Mouse (Mus musculus): ENCODE data around the gene Mylk. TPM values are rescaled to one million over a fixed set of nuclear protein-coding genes. Genes with fewer than 3 reads are reported as not detected.

Mylk gene
- polyA plus RNA-seq, 1 experiment from 2014 or later, result 18.1 TPM

DNA sequence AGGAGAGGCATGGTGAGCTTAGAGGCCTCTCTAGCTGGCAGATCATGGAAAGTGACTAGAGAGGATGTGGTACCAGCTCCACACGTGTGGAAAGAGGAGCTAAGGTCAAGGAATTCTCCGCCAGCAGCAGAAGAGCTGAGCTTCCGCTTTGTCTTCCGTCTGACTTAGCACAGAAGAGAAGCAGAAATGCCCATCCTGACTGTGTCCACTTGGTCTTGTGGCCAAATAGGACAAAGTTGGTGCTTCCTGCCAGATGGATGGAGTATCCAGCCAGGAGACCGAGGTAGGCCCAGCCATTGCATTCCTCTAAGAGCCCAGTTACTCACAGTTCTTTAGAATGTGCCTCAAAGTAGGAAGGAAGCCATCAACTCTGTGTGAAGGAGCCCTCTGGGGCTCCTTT, 38.5 kb downstream of the Mylk start:
- Histone ChIP-seq H3K4me1 (ENCODE audit: control insufficient read depth, insufficient read depth, low read length) (no peaks in the 10 kb centered on the region), H3K27me3 (replicated peaks; ENCODE audit: control insufficient read depth, insufficient read depth, low read length) (no peaks in the 10 kb centered on the region), H3K4me2 (ENCODE audit: low read depth, low read length) (no peak overlapping the region), H3K9me3 (ENCODE audit: control insufficient read depth, low read length) (no peaks in the 10 kb centered on the region), H3K27ac (replicated peaks; ENCODE audit: low read depth, low read length) (no peak overlapping the region), H3K4me3 (ENCODE audit: low read depth, low read length) (no peak overlapping the region), H3K36me3 (ENCODE audit: control insufficient read depth, insufficient read depth, low read length) (no peaks in the 10 kb centered on the region), H3K9ac (ENCODE audit: low read depth, low read length) (no peak overlapping the region)
- ATAC-seq (ENCODE audit: low read depth) (no peak), DNase-seq (ENCODE audit: low spot score) (no peak)
- WGBS, result 88% methylated on average over 5 of the region's 5 CpGs

GRCm38 (mm10) chr16:34784675-34785074, 39.7 kb downstream of the Mylk start:
- ATAC-seq (ENCODE audit: low read depth) (no peak), DNase-seq (ENCODE audit: low spot score) (peak; percentile 20)
- H3K4me3 ChIP-seq (ENCODE audit: low read depth, low read length), result no peak overlapping the region
- no peak overlapping the region for H3K4me2 ChIP-seq (ENCODE audit: low read depth, low read length)
- 60% methylated on average over 4 of the region's 4 CpGs for WGBS
- no peaks in the 10 kb centered on the region for H3K27me3 ChIP-seq (replicated peaks; ENCODE audit: control insufficient read depth, insufficient read depth, low read length)
- H3K27ac ChIP-seq (replicated peaks; ENCODE audit: low read depth, low read length), result no peak overlapping the region
- H3K4me1 ChIP-seq (ENCODE audit: control insufficient read depth, insufficient read depth, low read length), result no peaks in the 10 kb centered on the region
- H3K36me3 ChIP-seq (ENCODE audit: control insufficient read depth, insufficient read depth, low read length), result no peaks in the 10 kb centered on the region
- H3K9me3 ChIP-seq (ENCODE audit: control insufficient read depth, low read length), result no peaks in the 10 kb centered on the region
- no peak overlapping the region for H3K9ac ChIP-seq (ENCODE audit: low read depth, low read length)

GRCm38 (mm10) chr16:34792555-34792954, 47.5 kb downstream of the Mylk start:
- H3K27me3 ChIP-seq (replicated peaks; ENCODE audit: control insufficient read depth, insufficient read depth, low read length), result no peaks in the 10 kb centered on the region
- no peak overlapping the region for H3K4me2 ChIP-seq (ENCODE audit: low read depth, low read length)
- WGBS, result 42% methylated on average over 1 of the region's 1 CpGs
- no peaks in the 10 kb centered on the region for H3K9me3 ChIP-seq (ENCODE audit: control insufficient read depth, low read length)
- ATAC-seq (ENCODE audit: low read depth) (no peak), DNase-seq (ENCODE audit: low spot score) (no peak)
- H3K36me3 ChIP-seq (ENCODE audit: control insufficient read depth, insufficient read depth, low read length), result no peaks in the 10 kb centered on the region
- no peak overlapping the region for H3K9ac ChIP-seq (ENCODE audit: low read depth, low read length)
- H3K27ac ChIP-seq (replicated peaks; ENCODE audit: low read depth, low read length), result no peak overlapping the region
- peaks cover 5% of the 10 kb centered on the region; the same call in 1 of the 2 replicates for H3K4me1 ChIP-seq (ENCODE audit: control insufficient read depth, insufficient read depth, low read length)
- no peak overlapping the region for H3K4me3 ChIP-seq (ENCODE audit: low read depth, low read length)

GRCm38 (mm10) chr16:34793000-34793399, 48.0 kb downstream of the Mylk start:
- Histone ChIP-seq H3K4me1 (ENCODE audit: control insufficient read depth, insufficient read depth, low read length) (peaks cover 5% of the 10 kb centered on the region; the same call in 1 of the 2 replicates), H3K4me3 (ENCODE audit: low read depth, low read length) (no peak overlapping the region), H3K9me3 (ENCODE audit: control insufficient read depth, low read length) (no peaks in the 10 kb centered on the region), H3K27me3 (replicated peaks; ENCODE audit: control insufficient read depth, insufficient read depth, low read length) (no peaks in the 10 kb centered on the region), H3K27ac (replicated peaks; ENCODE audit: low read depth, low read length) (no peak overlapping the region), H3K9ac (ENCODE audit: low read depth, low read length) (no peak overlapping the region), H3K4me2 (ENCODE audit: low read depth, low read length) (no peak overlapping the region), H3K36me3 (ENCODE audit: control insufficient read depth, insufficient read depth, low read length) (no peaks in the 10 kb centered on the region)
- WGBS, result 46% methylated on average over 5 of the region's 5 CpGs
- DNase-seq (ENCODE audit: low spot score), result no peak
- no peak for ATAC-seq (ENCODE audit: low read depth)

GRCm38 (mm10) chr16:34801222-34801621, 56.2 kb downstream of the Mylk start:
- ATAC-seq (ENCODE audit: low read depth), result no peak
- Histone ChIP-seq H3K4me1 (ENCODE audit: control insufficient read depth, insufficient read depth, low read length) (peaks cover 7% of the 10 kb centered on the region; the same call in 1 of the 2 replicates), H3K27ac (replicated peaks; ENCODE audit: low read depth, low read length) (no peak overlapping the region), H3K4me3 (ENCODE audit: low read depth, low read length) (no peak overlapping the region), H3K27me3 (replicated peaks; ENCODE audit: control insufficient read depth, insufficient read depth, low read length) (no peaks in the 10 kb centered on the region), H3K36me3 (ENCODE audit: control insufficient read depth, insufficient read depth, low read length) (no peaks in the 10 kb centered on the region), H3K9ac (ENCODE audit: low read depth, low read length) (no peak overlapping the region), H3K4me2 (ENCODE audit: low read depth, low read length) (no peak overlapping the region), H3K9me3 (ENCODE audit: control insufficient read depth, low read length) (no peaks in the 10 kb centered on the region)
- DNase-seq (ENCODE audit: low spot score), result no peak
- WGBS, result 90% methylated on average over 5 of the region's 5 CpGs

DNA sequence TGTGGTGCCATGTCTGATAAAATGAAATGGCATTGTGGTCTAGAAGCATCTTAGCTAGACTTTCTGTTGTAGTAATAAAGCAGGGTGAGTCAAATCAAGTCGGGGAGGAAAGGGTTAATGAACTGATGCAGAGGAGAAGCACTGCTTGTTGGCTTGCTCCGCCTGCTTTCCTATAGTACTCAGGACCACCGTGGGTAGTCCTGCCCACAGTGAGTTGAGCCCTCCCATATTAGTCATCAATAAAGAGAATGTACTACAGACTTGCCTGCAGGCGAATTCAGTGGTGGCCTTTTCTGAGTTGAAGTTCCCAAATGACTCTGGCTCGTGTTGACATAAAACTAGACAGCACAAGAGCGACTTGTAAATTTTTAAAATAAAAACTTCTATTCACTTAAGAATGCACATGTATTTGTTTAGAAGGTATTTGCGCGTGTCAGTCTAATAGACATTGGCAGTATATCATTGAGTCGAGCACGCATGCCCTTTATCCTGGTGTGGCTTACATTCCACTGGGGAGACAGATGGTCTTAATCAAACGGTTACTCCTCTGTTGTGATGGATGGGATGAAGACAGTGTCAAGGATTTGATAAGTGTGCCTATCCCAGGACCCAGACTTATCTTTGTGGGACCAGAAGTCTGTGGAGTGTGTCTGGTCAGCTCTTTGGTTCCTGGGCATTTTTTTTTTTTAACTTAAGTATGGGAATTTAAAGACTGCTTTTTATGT, 59.4 kb downstream of the Mylk start:
- 27% methylated on average over 11 of the region's 11 CpGs for whole genome bisulfite sequencing
- peak; percentile 59 for DNase-seq (ENCODE audit: low spot score)
- H3K27ac ChIP-seq (replicated peaks; ENCODE audit: low read depth, low read length), result no peak overlapping the region

GRCm38 (mm10) chr16:34806883-34807767, 62.1 kb downstream of the Mylk start:
- peak; percentile 46 for DNase-seq (ENCODE audit: low spot score)
- 20% methylated on average over 16 of the region's 16 CpGs for WGBS
- ATAC-seq (ENCODE audit: low read depth), result peak; percentile 55
- Histone ChIP-seq H3K27ac (replicated peaks; ENCODE audit: low read depth, low read length) (no peak overlapping the region), H3K4me1 (ENCODE audit: control insufficient read depth, insufficient read depth, low read length) (peaks cover 20% of the 10 kb centered on the region), H3K9ac (ENCODE audit: low read depth, low read length) (no peak overlapping the region), H3K36me3 (ENCODE audit: control insufficient read depth, insufficient read depth, low read length) (no peaks in the 10 kb centered on the region), H3K9me3 (ENCODE audit: control insufficient read depth, low read length) (no peaks in the 10 kb centered on the region), H3K27me3 (replicated peaks; ENCODE audit: control insufficient read depth, insufficient read depth, low read length) (no peaks in the 10 kb centered on the region), H3K4me2 (ENCODE audit: low read depth, low read length) (no peak overlapping the region; the same call in 1 of the 2 replicates), H3K4me3 (ENCODE audit: low read depth, low read length) (no peak overlapping the region)

More for the DNA sequence above, 59.4 kb downstream of the Mylk start:
- no peaks in the 10 kb centered on the region for H3K9me3 ChIP-seq (ENCODE audit: control insufficient read depth, low read length)
- no peak overlapping the region for H3K4me2 ChIP-seq (ENCODE audit: low read depth, low read length)
- H3K9ac ChIP-seq (ENCODE audit: low read depth, low read length), result no peak overlapping the region
- ATAC-seq (ENCODE audit: low read depth), result no peak
- no peaks in the 10 kb centered on the region for H3K27me3 ChIP-seq (replicated peaks; ENCODE audit: control insufficient read depth, insufficient read depth, low read length)
- H3K4me1 ChIP-seq (ENCODE audit: control insufficient read depth, insufficient read depth, low read length), result peaks cover 20% of the 10 kb centered on the region
- H3K4me3 ChIP-seq (ENCODE audit: low read depth, low read length), result no peak overlapping the region
- no peaks in the 10 kb centered on the region for H3K36me3 ChIP-seq (ENCODE audit: control insufficient read depth, insufficient read depth, low read length)

- Histone ChIP-seq H3K27ac (replicated peaks; ENCODE audit: low read depth, low read length) (no peak overlapping the region), H3K27me3 (replicated peaks; ENCODE audit: control insufficient read depth, insufficient read depth, low read length) (no peaks in the 10 kb centered on the region), H3K9ac (ENCODE audit: low read depth, low read length) (no peak overlapping the region), H3K36me3 (ENCODE audit: control insufficient read depth, insufficient read depth, low read length) (no peaks in the 10 kb centered on the region), H3K4me3 (ENCODE audit: low read depth, low read length) (no peak overlapping the region), H3K4me1 (ENCODE audit: control insufficient read depth, insufficient read depth, low read length) (peaks cover 20% of the 10 kb centered on the region), H3K4me2 (ENCODE audit: low read depth, low read length) (no peak overlapping the region; the same call in 1 of the 2 replicates), H3K9me3 (ENCODE audit: control insufficient read depth, low read length) (no peaks in the 10 kb centered on the region)
- ATAC-seq (ENCODE audit: low read depth), result no peak
- peak; percentile 46 for DNase-seq (ENCODE audit: low spot score)
- WGBS, result 25% methylated on average over 11 of the region's 11 CpGs
These were observed 62.8 kb downstream of the Mylk start for GRCm38 (mm10) chr16:34807768-34808275.

Data from embryonic facial prominence, embryonic 14.5 days (tissue).